Mouse (Mus musculus) brain, embryonic 14.5 days (tissue): ENCODE measurements around the gene Cisd2.

Experiments
- CTCF ChIP-seq: fragments of 200-500 bp; IDR thresholded peaks from 2 replicates; pipeline ENCODE4 v1.5.1; 2012; ENCODE audit warnings: inconsistent platforms, mild to moderate bottlenecking, moderate library complexity, borderline replicate concordance; ENCODE audit not compliant: insufficient read depth, insufficient read length; ENCODE audit errors: extremely low read depth
- POLR2A ChIP-seq: fragments of 200-500 bp; IDR thresholded peaks from 2 replicates; pipeline ENCODE4 v1.6.1; 2012; ENCODE audit warnings: mild to moderate bottlenecking, inconsistent platforms, borderline replicate concordance; ENCODE audit not compliant: poor library complexity, insufficient read depth, insufficient read length, severe bottlenecking; ENCODE audit errors: extremely low read depth

- TF ChIP-seq CTCF: no peak
- TF ChIP-seq POLR2A: no peak
Observed at GRCm38 (mm10) chr3:135404599-135404998, 19.1 kb downstream of the Cisd2 start.
